Mouse (Mus musculus) urinary bladder, postnatal 36 days (tissue): ENCODE data around the gene Rheb.
"Not testable (repeated sequence)": the region's sequence is repeated elsewhere in the genome, so short reads cannot be mapped to it uniquely, and the experiment has no call there.

ENCODE experiments used
- DNase-seq, 2 experiments: peaks; one replicate each; pipeline ENCODE4 v3.0.0; 2022; ENCODE audit warnings: low spot score in 2 of 2, mixed read lengths in 1 of 2

Gene Rheb

GRCm38 (mm10) chr5:24842274-24843102, at the start of gene Rheb:
TSS of gene Rheb (minus strand) at chr5:24842624.
- DNase-seq: peak; percentile 96 to 99

DNA sequence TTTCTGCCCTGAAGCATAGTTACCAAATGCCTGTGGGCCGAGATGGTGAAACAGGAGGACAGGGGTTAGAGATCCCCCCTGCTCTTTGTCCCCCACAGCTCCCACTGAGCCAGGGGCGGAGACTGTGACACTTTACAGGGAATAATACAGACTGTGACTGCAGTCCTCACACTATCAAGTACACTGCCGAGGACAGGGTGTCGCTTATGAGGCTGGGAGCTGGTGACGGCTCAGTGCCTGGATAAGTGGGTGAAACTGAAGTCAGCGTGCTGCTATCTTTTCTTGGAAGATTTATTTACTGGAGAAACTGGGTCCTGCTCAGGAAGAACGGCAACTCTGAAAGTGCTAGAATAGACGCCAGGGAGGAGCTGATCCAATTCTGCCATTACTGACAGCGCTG, 47.4 kb upstream of the Rheb start:
- no peak for DNase-seq

- DNase-seq: no peak
These were observed 46.6 kb upstream of the Rheb start for GRCm38 (mm10) chr5:24888874-24889591.

GRCm38 (mm10) chr5:24887271-24887670, 44.8 kb upstream of the Rheb start:
- no peak for DNase-seq

DNA sequence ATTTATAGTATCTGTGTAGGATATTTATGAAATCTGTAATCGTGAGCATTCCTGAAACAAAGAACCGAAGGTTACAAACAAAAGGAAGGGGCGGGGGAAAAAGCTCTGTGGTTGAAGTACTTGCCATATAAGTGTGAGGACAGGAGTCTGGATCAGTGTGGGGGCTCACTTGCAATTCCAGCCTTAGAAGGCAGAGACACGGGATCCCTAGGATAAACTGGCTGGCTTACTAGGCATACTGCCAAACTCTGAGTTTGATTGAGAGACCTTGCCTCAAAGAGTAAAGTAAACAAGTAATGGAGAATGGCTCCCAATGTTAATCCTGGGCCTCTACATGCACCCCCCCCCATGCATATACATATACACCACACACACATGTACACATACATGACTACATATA, 36.3 kb upstream of the Rheb start:
- DNase-seq: no peak

DNA sequence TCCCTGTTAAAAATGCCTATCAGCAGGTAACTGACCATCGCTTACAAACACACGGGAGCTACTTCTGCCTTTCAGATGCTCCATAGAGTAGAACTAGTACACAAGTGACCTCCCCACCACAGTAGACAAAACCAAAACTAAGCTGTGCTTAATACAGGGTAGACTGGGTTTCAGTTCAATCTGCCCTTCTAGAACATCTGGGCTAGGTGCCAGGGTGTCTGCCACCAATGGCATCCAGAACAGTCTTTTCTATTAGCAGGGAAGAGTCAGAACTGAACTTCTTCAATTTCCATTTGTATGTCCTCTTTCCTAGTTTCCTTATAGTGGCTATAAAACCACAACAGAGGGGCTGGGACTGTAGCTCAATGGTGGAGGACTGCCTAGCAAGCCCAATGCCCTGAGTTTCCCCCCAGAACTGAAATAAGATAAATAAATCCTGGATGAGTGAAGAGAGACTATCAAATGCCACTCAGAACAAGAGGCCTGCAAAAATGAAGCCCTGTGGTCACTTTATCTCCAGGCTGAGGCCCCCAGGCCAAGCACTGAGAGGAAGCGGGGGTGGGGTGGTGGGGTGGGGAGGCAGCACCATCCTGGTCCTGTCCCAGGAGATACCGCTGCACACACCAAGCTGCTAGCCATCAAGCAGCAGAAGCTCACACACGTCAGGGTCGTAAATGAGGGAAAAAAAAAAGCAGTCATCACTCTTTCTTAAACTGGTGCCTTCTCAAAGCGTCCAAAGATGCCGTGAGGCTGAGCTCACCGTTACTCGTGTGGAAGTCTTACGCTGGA, 35.6 kb upstream of the Rheb start:
- no peak for DNase-seq

- DNase-seq: no peak
These were observed 34.2 kb upstream of the Rheb start for GRCm38 (mm10) chr5:24876653-24877052.

- DNase-seq: no peak
These were observed 31.7 kb upstream of the Rheb start for GRCm38 (mm10) chr5:24874111-24874510.

- no peak for DNase-seq
These were observed 30.8 kb upstream of the Rheb start for GRCm38 (mm10) chr5:24873221-24873620.

DNA sequence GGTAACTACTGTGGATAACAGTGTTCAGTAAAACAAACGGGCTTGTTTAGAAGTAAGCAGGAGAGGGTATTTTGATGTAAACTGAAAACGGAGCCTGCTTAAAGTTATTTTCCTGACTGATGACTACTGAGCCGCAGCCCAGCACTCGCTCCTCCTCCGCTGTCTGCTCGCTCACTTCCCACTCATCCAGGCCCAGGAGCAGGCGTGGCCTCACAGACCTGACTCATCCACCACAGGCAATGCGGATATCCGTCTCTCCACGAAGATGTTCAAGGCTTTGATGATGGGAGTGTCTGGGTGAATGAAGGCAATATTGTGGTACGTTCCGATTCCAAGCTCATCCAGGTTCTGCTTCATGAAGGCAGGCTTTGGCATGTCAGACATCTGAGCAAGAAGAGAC, 28.9 kb upstream of the Rheb start:
- peak; percentile 31 to 40 for DNase-seq

DNA sequence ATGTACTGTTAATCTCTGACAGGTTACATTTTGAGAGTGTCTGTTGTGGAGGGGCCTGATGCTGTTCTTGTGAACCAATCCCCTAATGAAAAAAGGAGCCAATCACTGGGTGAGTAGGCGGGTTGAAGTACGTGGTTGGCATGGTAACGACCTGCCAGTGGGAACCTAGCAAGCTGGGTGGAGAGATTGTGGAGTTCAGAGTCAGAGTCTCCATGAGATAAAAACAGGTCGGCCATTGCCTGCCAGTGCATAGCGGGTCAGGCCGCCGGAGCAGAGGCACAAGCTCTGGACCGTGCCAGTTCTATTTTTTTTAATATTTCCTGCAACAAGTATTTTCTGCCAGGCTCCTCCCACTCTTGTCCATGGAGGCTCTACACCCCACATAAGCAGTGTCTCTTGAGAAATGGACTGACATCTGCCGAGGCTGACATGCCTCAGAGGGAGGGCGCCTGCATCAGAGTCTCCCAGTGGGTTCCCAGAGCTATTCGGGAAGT, 27.4 kb upstream of the Rheb start:
- no peak for DNase-seq

DNA sequence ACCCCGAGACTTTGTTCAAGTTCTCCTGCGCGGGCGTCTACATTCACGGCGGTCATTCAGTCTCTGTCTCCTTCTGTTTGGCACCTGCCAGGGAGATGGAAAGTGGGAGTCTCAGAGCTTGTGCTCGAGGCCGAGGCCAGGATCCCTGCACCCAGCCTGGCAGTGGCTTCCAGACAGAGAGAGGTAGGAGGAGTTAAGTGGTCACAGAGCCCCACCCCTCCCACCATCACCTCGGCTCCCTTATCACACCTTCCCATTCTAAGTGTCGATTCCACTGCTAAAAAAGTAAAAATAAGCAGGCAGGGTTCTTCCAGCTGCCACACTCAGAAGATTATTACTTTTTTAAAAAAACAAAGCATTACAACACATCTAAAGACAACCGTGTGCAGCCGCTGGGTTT, 21.4 kb upstream of the Rheb start:
- DNase-seq: no peak

GRCm38 (mm10) chr5:24861449-24861930, 19.1 kb upstream of the Rheb start:
- no peak for DNase-seq

GRCm38 (mm10) chr5:24860635-24861448, 18.4 kb upstream of the Rheb start:
- peak in 1 of 2 experiments; percentile 61 for DNase-seq

DNA sequence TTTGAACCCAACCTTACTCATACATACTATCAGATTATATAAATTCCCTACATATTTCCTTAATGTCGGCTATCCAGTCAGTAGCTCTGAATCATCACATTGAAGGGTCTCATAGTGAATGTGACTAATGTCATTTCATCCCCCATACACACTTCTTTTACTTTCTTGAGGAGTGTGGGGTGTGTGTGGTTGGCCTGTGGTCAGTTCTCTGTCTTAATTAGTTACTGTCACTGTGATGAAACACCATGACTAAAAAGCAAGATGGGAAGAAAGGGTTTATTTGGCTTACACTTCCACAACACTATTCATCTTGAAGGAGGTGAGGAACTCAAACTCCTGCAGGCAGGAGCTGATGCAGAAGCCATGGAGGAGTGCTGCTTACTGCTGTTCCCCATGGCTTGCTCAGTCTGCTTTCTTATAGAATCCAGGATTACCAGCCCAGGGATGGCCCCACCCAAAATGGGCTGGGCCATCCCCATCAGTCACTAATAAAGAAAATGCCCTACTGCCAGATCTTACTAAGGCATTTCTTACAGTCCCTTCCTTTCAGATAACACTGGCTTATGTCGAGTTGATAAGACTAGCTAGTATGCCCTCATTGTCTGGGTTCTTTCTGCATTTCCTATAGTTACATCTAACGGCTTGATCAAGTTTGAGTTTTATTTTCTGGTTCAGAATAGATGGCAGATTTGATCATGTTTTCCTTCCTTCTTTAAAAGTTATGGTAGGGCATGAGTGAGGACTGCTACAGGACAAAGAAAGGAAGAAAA, 17.5 kb upstream of the Rheb start:
- no peak for DNase-seq

- DNase-seq: no peak
These were observed 12.6 kb upstream of the Rheb start for GRCm38 (mm10) chr5:24854827-24855600.

DNA sequence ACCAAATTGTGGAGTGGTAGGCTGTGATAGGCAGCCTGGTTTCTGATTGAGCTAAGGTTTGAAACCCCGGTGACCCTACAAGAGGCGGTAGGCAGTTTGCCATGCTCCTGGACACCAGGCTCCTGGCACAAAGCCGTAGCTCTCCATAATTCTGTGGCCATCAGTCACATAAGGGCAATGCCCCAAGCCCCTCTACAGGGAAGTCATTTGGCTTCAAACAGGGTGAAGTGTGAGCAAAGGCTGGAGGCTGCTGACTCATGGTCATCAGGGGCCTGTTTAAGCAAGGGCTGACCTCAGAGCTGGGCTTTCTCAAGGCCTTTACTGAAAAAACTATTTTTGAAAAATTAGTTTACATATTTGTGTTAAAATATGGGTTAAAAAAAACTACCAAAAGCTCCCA, 11.8 kb upstream of the Rheb start:
- peak in 1 of 2 experiments; percentile 39 for DNase-seq

DNA sequence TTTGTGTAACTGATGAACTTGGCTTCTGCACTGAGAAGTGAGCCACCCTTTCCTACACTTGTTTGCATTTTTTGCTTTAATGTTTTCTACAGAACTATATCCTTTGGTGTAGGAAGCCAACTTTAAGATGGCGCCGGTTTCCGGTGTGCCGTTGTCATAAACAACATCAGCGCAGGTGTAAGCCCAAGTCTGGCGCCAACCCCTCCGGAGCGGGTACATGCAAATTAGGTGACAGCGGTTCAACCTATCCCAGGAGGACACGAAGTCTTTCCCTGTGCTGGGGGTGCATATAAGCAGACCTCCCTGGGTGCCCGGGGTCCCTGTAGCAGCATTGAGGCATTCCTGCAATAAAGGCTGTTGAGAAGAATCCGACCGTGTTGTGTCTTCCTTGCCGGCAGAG, 5.8 kb upstream of the Rheb start:
- DNase-seq: not testable (repeated sequence)

- no peak for DNase-seq
These were observed 1.4 kb upstream of the Rheb start for GRCm38 (mm10) chr5:24843841-24844240.

DNA sequence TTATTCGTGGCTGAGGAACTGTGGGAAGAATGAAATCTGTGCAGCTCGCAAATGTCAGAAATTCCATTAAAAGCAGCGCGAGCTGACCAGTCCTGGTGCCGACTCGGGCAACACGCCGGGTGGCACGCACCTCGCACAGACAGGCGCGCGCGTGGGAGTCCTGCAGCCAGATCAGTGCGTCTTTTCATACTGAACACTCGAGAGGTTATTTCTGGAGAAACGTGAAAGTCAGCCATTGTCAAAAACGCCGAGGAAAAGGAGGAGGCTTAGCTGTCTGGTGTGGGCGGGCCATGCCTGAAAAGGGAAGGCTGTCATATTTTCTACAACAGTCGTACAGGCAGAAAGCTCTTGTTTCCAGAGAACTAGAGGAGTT, 665 bp upstream of the Rheb start:
- no peak for DNase-seq
